Mouse (Mus musculus) lung, postnatal 4 days (tissue): ENCODE measurements at regions not wholly inside any gene's neighbourhood (a gene's known extent, or its start where the extent isn't known, plus 50 kb on each side); places are given as distances from the start of the nearest gene placed in this dataset.
A peak's percentile ranks its signal among the peaks of the same experiment; 100 is the strongest.

Experiments
- DNase-seq, 2 experiments: peaks; one replicate each; pipeline ENCODE4 v3.0.0; 2021

GRCm38 (mm10) chr7:72948026-72948425 lies 427.3 kb upstream of the Rgma start:
- no peak for DNase-seq

GRCm38 (mm10) chr7:72948666-72949065 lies 426.6 kb upstream of the Rgma start:
- DNase-seq = no peak

GRCm38 (mm10) chr7:72949886-72950285 lies 425.4 kb upstream of the Rgma start:
- DNase-seq = no peak

GRCm38 (mm10) chr7:72957674-72958073 lies 417.6 kb upstream of the Rgma start:
- no peak for DNase-seq

GRCm38 (mm10) chr7:72961321-72961720 lies 414.0 kb upstream of the Rgma start:
- no peak for DNase-seq

GRCm38 (mm10) chr7:72962815-72963214 lies 412.5 kb upstream of the Rgma start:
- no peak for DNase-seq

- DNase-seq = no peak
These were observed 411.4 kb upstream of the Rgma start for GRCm38 (mm10) chr7:72963908-72964307.

- DNase-seq = no peak
These were observed 407.1 kb upstream of the Rgma start for GRCm38 (mm10) chr7:72968193-72968592.

GRCm38 (mm10) chr7:72971506-72972267 lies 403.6 kb upstream of the Rgma start:
- no peak for DNase-seq

- no peak for DNase-seq
These were observed 402.9 kb upstream of the Rgma start for GRCm38 (mm10) chr7:72972397-72972796.

GRCm38 (mm10) chr7:72973771-72974170 lies 401.5 kb upstream of the Rgma start:
- no peak for DNase-seq

- no peak for DNase-seq
These were observed 400.9 kb upstream of the Rgma start for GRCm38 (mm10) chr7:72974384-72974783.

GRCm38 (mm10) chr7:72990559-72991429 lies 384.5 kb upstream of the Rgma start:
- DNase-seq = no peak

GRCm38 (mm10) chr7:72998374-72998773 lies 376.9 kb upstream of the Rgma start:
- DNase-seq = no peak

- DNase-seq = no peak
These were observed 356.2 kb upstream of the Rgma start for GRCm38 (mm10) chr7:73019151-73019550.

- DNase-seq = no peak
These were observed 355.4 kb upstream of the Rgma start for GRCm38 (mm10) chr7:73019764-73020354.

- DNase-seq = no peak
These were observed 353.5 kb upstream of the Rgma start for GRCm38 (mm10) chr7:73021786-73022185.

- DNase-seq = no peak
These were observed 349.7 kb upstream of the Rgma start for GRCm38 (mm10) chr7:73025640-73026039.

- no peak for DNase-seq
These were observed 346.4 kb upstream of the Rgma start for GRCm38 (mm10) chr7:73028952-73029351.

GRCm38 (mm10) chr7:73031407-73031806 lies 343.9 kb upstream of the Rgma start:
- DNase-seq = no peak

- DNase-seq = no peak
These were observed 342.9 kb upstream of the Rgma start for GRCm38 (mm10) chr7:73032316-73032980.

- DNase-seq = peak; percentile 50 to 77
These were observed 338.3 kb upstream of the Rgma start for GRCm38 (mm10) chr7:73036801-73037555.
